Mouse (Mus musculus) liver, embryonic 13.5 days (tissue): ENCODE data around the gene Mmp24. TPM values are rescaled to one million over a fixed set of nuclear protein-coding genes. Genes with fewer than 3 reads are reported as not detected.

ENCODE experiments used
- ATAC-seq: fragments of 200-750 bp; cut with Nextera tagmentation; 2 replicates; pipeline ENCODE4 v1.8.0; 2017; ENCODE audit warnings: low read depth, mild to moderate bottlenecking, moderate number of reproducible peaks, moderate library complexity
- DNase-seq: peaks from one replicate; pipeline ENCODE4 v3.0.0; 2022
- H3K27ac ChIP-seq: fragments of 300-500 bp; sonication (generic); 2 replicates; pipeline ENCODE4 v1.5.1; 2015; ENCODE audit warnings: moderate library complexity, mild to moderate bottlenecking, inconsistent platforms
- H3K27me3 ChIP-seq: fragments of 300-500 bp; sonication (generic); 2 replicates; pipeline ENCODE4 v1.6.1; 2015; ENCODE audit warnings: mild to moderate bottlenecking, inconsistent platforms
- H3K36me3 ChIP-seq: fragments of 300-500 bp; sonication (generic); 2 replicates; pipeline ENCODE4 v1.6.1; 2015; ENCODE audit warnings: mild to moderate bottlenecking, inconsistent platforms
- H3K4me1 ChIP-seq: fragments of 300-500 bp; sonication (generic); replicated peaks from 2 replicates; pipeline ENCODE4 v1.6.1; 2015; ENCODE audit warnings: inconsistent platforms
- H3K4me2 ChIP-seq: fragments of 300-500 bp; sonication (generic); 2 replicates; pipeline ENCODE4 v1.6.1; 2015; ENCODE audit warnings: inconsistent platforms, mild to moderate bottlenecking, moderate library complexity
- H3K4me3 ChIP-seq: fragments of 300-500 bp; sonication (generic); replicated peaks from 2 replicates; pipeline ENCODE4 v1.5.1; 2015; ENCODE audit warnings: mild to moderate bottlenecking, inconsistent platforms
- H3K9ac ChIP-seq: fragments of 300-500 bp; sonication (generic); 2 replicates; pipeline ENCODE4 v1.6.1; 2015; ENCODE audit warnings: mild to moderate bottlenecking, inconsistent platforms
- H3K9me3 ChIP-seq: fragments of 300-500 bp; sonication (generic); replicated peaks from 2 replicates; pipeline ENCODE4 v1.6.1; 2016; ENCODE audit warnings: inconsistent platforms
- WGBS: fragments of 180-500 bp; shearing (Covaris S2); methylation state at CpG from one replicate; pipeline ENCODE4 v1.1.7; 2015; ENCODE audit not compliant: insufficient replicate concordance; 5-methylcytosine and 5-hydroxymethylcytosine counted together
- polyA plus RNA-seq: library from polyadenylated mRNA; unstranded; fragments of >200 nt; fragmentation: Nextera tagmentation; extraction: Ambion mirVana; gene quantifications from 2 replicates; pipeline ENCODE4 v1.2.1, GENCODE M21; 2015

The Mmp24 gene
- polyA plus RNA-seq, 1 experiment from 2014 or later, result not detected

DNA sequence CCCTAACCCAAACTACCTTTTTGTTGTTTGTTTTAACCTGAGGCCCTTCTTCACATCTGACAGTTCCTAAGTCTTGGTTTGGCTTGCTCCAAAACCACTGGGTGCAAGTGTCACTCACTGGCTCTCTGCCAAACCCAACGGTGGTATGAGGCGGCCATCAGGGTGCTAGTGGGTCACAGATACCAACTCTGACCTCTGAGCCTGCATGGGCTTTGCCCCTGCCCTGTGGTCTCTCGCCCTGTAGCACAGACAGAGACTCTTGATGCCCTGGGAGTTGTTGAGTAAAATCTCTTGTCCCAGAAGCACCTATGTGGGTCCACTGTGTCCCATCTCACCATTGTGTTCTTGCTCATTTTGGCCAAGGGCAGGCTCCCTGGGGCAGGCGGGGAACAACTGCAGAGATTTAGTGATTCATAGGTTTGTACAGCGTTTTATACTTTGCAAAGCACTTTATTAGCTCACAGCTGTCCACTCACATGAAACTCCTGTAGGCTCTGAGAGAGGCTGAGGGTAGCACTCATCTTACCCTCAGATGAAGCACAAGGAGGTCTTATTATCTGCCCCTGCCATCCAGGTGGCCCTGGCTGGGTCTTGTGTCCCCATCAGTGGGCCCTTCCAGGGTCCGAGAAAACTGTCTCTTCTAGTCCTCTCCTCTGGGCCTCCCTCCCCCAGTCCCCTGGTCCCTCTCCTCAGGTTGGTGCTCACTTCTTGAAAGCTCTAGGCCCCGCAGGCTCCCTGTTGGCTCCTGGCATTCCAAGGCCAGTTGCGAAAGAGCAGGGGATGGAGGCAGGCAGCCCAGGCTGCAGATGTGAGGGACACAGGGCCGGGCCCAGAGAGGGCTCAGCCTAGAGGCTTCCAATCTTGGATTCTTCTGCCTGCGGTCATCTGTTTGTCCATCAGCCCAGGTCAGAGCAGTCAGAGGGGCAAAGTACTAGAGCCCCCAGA lies 42.4 kb downstream of the Mmp24 start:
- no peak for DNase-seq
- peak overlapping the region; percentile 86 for H3K9ac ChIP-seq
- WGBS, result 62% methylated on average over 10 of the region's 10 CpGs

DNA sequence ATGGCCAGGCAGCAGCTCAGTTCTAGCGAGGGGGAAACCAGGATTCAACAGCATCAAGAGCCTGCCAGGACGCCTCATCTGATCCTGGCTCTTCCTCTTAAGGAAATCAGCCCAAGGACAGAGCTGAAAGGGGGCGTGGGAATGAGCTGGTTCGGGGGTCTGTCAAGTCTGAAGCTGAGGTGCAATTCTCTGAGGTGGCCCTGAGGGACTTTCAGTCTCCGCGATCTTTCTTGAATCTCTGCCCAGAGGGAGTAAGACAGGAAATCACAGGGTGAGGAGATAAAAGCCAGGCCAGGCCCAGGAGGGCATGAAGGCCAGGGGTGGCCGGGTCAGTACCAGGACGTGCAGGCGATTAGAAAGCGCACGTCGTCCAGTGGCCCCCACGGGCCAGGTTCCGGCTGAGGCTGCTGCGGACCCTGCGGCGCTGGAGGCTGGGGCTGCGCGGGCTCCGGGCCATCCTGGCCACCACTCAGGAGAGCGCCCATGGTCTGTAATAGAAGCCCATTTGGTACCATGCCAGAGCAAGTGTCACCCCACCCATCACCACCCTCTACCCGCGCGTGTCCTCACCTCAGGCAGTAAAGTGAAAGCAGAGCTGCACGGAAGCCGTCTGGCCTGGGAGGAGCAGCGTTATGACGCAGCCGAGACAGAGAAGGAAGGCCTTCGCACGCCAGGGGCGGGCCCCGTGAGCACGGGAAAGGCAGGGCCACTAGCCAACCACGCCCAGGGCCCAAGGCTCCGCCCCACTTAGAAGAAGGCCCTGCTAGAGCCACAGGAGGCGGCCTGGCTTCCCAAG lies 43.7 kb downstream of the Mmp24 start:
- Histone ChIP-seq H3K9me3 (no peaks in the 10 kb centered on the region), H3K9ac (peak overlapping the region; percentile 86), H3K27me3 (0 out of 2 replicates have a peak, but pooled peaks cover 3% of the 10 kb centered on the region), H3K4me2 (peak overlapping the region; percentile 89), H3K27ac (peak overlapping the region; percentile 74), H3K36me3 (peaks cover 45% of the 10 kb centered on the region), H3K4me1 (peaks cover 32% of the 10 kb centered on the region), H3K4me3 (peak overlapping the region; percentile 82)
- under 1% methylated on average over 37 of the region's 37 CpGs for WGBS
- peak; percentile 97 for ATAC-seq
- DNase-seq, result peak; percentile 82

More for the DNA sequence above, 42.4 kb downstream of the Mmp24 start:
- peak overlapping the region; percentile 89 for H3K4me2 ChIP-seq
- H3K4me3 ChIP-seq, result peak overlapping the region; percentile 82
- no peaks in the 10 kb centered on the region for H3K9me3 ChIP-seq
- H3K27me3 ChIP-seq, result 0 out of 2 replicates have a peak, but pooled peaks cover 4% of the 10 kb centered on the region
- no peak overlapping the region for H3K27ac ChIP-seq
- ATAC-seq, result no peak
- peaks cover 32% of the 10 kb centered on the region for H3K4me1 ChIP-seq
- H3K36me3 ChIP-seq, result peaks cover 33% of the 10 kb centered on the region

DNA sequence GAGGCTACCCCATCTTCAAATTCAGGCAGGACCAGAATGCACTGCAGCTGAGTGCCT lies 44.1 kb downstream of the Mmp24 start, which contains the start of gene BC029722:
Gene BC029722, minus strand, starts transcription at position 35 of the 57 bp plus-strand sequence.
- Histone ChIP-seq H3K27ac (peak within 1 kb of the TSS; percentile 74), H3K4me2 (peak within 1 kb of the TSS; percentile 89), H3K9me3 (no peaks in the 10 kb centered on the region), H3K4me3 (peak within 1 kb of the TSS; percentile 82), H3K27me3 (no peaks in the 10 kb centered on the region), H3K4me1 (peaks cover 32% of the 10 kb centered on the region), H3K36me3 (peaks cover 49% of the 10 kb centered on the region), H3K9ac (peak within 1 kb of the TSS; percentile 86)
- DNase-seq (no peak), ATAC-seq (no peak)

DNA sequence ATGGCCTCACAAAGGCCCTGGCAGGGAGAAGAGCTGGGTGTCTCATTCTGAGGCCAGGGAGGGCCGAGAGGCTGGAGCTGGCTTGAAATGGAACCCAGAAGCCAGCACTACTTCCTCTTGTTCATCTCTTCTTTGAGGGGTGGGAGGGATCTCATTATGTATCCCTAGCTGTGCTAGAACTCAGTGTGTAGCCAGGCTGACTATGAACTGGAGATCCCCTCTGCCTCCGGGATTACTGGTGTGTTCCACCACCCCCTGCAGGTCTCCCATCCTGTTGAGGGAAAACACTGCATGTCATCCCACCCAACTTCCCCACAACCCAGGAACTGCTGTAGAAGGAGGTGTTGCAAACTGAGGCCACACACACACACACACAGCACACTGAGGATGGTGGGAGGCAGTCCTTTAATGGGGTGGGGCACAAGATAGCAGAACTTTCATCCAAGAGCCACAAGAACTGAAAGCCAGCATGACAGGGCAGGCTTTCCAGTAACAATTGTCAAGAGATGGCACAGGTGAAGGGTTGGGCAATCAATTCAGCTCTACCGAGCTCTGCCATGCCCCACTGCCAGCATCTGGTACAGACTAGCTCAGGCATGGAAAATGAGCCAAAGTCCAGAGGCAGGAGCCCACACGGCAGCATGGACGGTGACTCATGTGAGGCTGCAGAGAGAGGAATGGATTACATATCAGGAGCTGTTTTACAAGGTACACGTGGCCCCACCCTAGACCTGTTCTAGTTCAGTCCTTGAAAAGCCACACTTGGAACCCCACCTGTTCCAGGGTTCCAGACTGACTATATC lies 44.5 kb downstream of the Mmp24 start:
- Histone ChIP-seq H3K4me2 (peak overlapping the region; percentile 89), H3K36me3 (peaks cover 49% of the 10 kb centered on the region), H3K9me3 (no peaks in the 10 kb centered on the region), H3K27me3 (no peaks in the 10 kb centered on the region), H3K4me3 (peak overlapping the region; percentile 82; the same call in 1 of the 2 replicates), H3K27ac (peak overlapping the region; percentile 72), H3K9ac (0 out of 2 replicates have a peak overlapping the region, but pooled peaks have one; percentile 22), H3K4me1 (peaks cover 32% of the 10 kb centered on the region)
- ATAC-seq (no peak), DNase-seq (no peak)
- WGBS, result 62% methylated on average over 6 of the region's 6 CpGs

DNA sequence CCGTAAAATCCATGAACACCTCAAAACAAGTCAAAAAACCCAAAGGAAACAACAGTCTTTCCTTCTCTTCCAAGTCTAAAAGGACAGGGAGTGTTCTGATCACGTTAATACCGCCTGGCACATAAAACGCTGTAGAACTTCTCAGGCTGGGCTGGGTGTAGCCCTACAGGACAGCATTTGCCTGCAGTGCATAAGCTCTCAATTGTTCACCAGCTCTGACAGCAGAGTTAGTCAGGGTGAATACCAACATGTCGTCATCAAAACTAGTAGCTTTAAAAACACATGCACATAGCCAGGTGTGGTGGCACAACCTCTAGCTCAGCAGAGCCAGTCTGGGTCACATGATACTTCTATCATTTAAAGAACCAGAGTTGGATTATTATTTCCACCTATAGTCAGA lies 45.6 kb downstream of the Mmp24 start:
- H3K9me3 ChIP-seq, result no peaks in the 10 kb centered on the region
- no peak overlapping the region for H3K4me3 ChIP-seq
- WGBS, result 83% methylated on average over 5 of the region's 5 CpGs
- no peak for DNase-seq
- no peaks in the 10 kb centered on the region for H3K27me3 ChIP-seq
- no peak overlapping the region for H3K9ac ChIP-seq
- ATAC-seq, result no peak
- H3K36me3 ChIP-seq, result peaks cover 49% of the 10 kb centered on the region
- H3K27ac ChIP-seq, result peak overlapping the region; percentile 72; the same call in 1 of the 2 replicates
- peaks cover 41% of the 10 kb centered on the region for H3K4me1 ChIP-seq
- no peak overlapping the region for H3K4me2 ChIP-seq

DNA sequence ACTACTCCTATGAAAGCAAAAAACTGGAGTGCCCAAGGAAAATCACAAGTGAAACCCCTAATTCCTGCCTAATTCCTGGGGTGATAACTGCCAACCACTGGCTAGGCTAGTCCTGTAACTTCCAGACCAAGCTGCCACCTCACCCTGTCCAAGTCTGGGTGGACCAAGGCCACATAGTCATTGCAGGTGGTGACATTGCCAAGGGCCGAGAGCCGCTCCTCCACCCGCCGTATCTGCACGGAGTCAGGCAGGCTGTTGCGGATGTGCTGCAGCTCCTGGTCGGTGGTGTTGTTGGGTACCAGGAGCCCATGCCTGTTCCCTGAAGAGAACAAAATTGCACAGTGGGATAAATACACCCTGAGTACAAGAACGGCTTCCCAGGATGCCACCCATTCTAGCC lies 48.6 kb downstream of the Mmp24 start:
- ATAC-seq, result no peak
- no peaks in the 10 kb centered on the region for H3K9me3 ChIP-seq
- H3K4me3 ChIP-seq, result no peak overlapping the region
- H3K27me3 ChIP-seq, result no peaks in the 10 kb centered on the region
- H3K36me3 ChIP-seq, result peaks cover 49% of the 10 kb centered on the region
- 86% methylated on average over 8 of the region's 8 CpGs for WGBS
- peaks cover 42% of the 10 kb centered on the region for H3K4me1 ChIP-seq
- no peak overlapping the region for H3K27ac ChIP-seq
- DNase-seq, result no peak
- H3K4me2 ChIP-seq, result no peak overlapping the region
- H3K9ac ChIP-seq, result no peak overlapping the region

DNA sequence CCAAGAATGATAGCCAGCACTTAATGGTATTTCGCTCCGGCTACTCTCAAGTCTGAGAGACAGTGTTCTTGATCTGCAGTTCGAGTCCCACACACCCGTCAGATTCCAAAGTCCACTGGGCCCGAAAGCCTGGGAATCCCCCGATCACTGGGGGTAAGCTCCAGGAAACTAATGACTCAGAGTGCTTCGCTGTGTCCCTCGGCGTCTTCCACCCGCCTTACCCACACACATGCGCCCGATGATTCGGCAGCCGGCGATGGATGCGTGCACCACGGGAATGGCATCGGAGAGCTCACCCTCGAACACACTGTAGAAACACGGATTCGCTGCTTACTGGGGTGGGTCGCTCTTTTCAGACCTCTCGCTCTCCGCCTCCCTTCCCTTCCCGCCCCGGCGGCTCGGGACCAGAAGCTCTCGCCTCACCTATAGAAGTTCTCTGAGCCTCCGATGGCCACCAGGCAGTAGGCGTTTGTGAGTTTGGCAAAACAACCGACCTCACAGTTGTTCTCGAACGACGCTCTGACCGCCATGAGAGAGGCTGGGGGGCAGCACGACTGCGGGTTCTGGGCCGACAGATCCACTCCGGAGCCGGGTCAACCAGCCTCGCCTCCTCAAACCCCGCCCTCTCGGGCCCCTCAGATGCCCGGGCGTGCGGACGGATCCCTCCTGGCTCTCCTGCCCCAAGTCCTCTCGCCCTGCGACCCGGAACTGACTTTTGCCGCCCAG lies 50.9 kb downstream of the Mmp24 start:
- Histone ChIP-seq H3K4me1 (peaks cover 28% of the 10 kb centered on the region), H3K4me3 (peak overlapping the region; percentile 85), H3K36me3 (peaks cover 31% of the 10 kb centered on the region), H3K27me3 (no peaks in the 10 kb centered on the region), H3K9ac (peak overlapping the region; percentile 88), H3K9me3 (no peaks in the 10 kb centered on the region), H3K4me2 (peak overlapping the region; percentile 86), H3K27ac (peak overlapping the region; percentile 88)
- peak; percentile 22 for DNase-seq
- 1% methylated on average over 52 of the region's 52 CpGs for WGBS
- ATAC-seq, result peak; percentile 19

DNA sequence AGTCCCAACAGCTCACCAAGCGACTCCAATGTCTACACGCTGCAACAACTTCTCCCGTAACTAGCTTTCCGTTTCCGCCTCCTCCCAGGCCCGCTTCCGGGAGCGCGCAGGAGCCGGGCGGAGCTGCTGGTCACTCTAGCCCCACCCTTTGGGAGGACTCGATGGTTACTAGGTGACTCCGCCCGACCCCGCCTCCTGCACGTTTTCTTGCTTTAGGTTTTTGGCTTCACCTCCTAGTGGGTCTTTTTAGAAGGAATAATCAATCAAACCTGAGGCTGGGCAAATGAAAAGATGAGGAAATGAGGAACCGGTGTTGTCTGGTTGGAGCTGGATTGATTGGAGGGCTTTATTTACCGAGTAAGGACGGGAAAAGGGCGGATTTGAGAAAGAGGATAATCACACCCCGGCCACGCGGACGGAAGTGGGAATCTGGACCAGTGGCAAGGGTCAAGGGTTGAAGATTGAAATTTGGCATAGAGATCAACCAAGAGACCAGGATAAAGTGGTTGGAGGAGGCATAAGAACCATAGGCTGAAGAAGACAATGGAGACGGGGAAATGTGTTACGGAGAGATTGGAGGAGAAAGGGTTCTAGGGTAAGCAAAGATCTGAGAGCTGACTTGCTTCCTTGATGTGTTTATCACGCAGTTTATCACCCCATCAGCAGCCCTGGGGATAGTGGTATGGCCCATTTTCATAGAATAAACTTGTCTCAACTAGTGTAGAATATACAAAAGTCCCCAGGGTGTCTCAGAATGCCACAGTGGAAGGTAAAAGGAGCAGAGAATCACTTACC lies 51.7 kb downstream of the Mmp24 start, which contains the start of gene Eif6:
Gene Eif6, minus strand, starts transcription at position 296 of the 795 bp plus-strand sequence.
- peak; percentile 91 for ATAC-seq
- WGBS, result 1% methylated on average over 27 of the region's 27 CpGs

DNA sequence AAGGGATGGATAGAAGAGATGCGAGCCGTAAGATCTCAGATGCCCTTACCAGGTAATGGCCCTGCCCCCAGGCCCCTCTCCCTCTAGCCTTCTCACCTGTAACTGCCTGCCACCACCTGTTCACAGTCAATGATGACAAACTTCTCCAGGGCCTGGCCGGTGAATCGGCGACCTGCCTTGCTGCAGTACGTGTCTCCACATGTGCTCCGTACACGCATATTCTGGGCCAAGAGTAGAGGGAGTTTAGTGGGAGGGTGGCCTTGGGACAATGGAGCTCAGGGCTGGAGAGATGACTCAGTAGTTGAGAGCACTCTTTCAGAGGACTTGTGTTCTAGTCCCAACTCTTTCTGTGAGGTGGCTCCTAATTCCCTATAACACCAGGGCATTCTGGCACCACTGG lies 55.7 kb downstream of the Mmp24 start:
- no peaks in the 10 kb centered on the region for H3K36me3 ChIP-seq
- no peak overlapping the region for H3K4me3 ChIP-seq
- H3K9ac ChIP-seq, result no peak overlapping the region
- no peak overlapping the region for H3K27ac ChIP-seq
- H3K4me1 ChIP-seq, result peaks cover 18% of the 10 kb centered on the region
- ATAC-seq, result no peak
- no peaks in the 10 kb centered on the region for H3K9me3 ChIP-seq
- H3K27me3 ChIP-seq, result 0 out of 2 replicates have a peak, but pooled peaks cover 10% of the 10 kb centered on the region
- no peak overlapping the region for H3K4me2 ChIP-seq
- DNase-seq, result no peak
- 83% methylated on average over 8 of the region's 8 CpGs for WGBS

More for the DNA sequence above, 51.7 kb downstream of the Mmp24 start, which contains the start of gene Eif6:
- H3K4me2 ChIP-seq, result peak within 1 kb of the TSS; percentile 86
- peak within 1 kb of the TSS; percentile 88 for H3K9ac ChIP-seq
- peaks cover 28% of the 10 kb centered on the region for H3K4me1 ChIP-seq
- no peaks in the 10 kb centered on the region for H3K9me3 ChIP-seq
- H3K27me3 ChIP-seq, result no peaks in the 10 kb centered on the region
- H3K4me3 ChIP-seq, result peak within 1 kb of the TSS; percentile 85
- peaks cover 24% of the 10 kb centered on the region for H3K36me3 ChIP-seq
- peak within 1 kb of the TSS; percentile 88 for H3K27ac ChIP-seq
- peak; percentile 71 for DNase-seq

DNA sequence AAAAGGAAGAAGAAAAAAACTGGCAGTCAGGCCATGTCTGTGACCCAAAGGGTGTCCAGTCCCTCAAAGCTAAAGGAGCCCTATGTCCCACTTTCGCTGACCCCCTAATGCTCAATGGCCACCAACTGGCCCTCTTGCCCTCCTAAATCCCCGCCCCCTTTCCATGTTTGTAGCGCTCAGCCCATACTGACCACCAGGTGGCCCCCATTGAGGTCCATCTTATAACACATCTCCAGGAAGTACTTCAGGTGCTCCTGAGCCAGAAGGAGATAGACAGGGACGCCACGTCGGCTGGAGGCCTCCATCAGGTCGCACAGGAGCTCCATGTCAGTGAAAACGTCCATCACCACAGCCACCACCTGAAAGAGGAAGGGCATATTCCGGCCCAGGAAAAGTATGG lies 56.2 kb downstream of the Mmp24 start:
- 44% methylated on average over 9 of the region's 9 CpGs for WGBS
- no peak overlapping the region for H3K4me2 ChIP-seq
- H3K27ac ChIP-seq, result no peak overlapping the region
- no peaks in the 10 kb centered on the region for H3K36me3 ChIP-seq
- H3K27me3 ChIP-seq, result 0 out of 2 replicates have a peak, but pooled peaks cover 10% of the 10 kb centered on the region
- DNase-seq (no peak), ATAC-seq (no peak)
- H3K9ac ChIP-seq, result no peak overlapping the region
- no peak overlapping the region for H3K4me3 ChIP-seq
- H3K4me1 ChIP-seq, result peaks cover 18% of the 10 kb centered on the region
- no peaks in the 10 kb centered on the region for H3K9me3 ChIP-seq
